In the genomic region with DNA sequence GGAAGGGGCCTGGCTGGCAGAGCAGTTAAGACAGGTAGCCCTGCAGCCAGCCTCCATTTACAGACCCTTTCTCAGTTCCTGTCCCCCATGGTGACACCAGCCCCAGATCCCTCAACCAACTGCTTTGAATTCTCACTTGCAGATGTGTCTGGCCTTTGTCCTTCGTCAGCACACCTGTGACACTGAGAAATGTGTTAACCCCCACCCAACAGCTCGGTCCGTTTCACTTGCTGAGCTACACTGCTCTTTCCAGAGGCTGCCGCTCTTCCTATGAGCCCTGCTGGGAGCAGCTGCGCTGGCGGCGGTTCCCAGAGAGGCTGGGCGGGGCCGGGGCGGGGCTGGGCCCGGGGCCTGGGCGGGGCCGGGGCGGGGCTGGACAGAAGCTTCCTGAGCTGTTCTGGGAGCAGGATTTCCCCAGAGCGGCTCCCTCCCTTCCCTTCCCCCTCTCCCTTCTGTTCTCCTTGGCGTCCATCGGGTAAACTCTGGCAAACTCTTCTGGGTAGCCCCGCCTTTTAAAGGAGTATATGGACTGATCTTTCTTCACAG, we compare ENCODE assay signal across 8 mouse cellular contexts.
DNase-seq lines count a peak whose midpoint lies in the region; ATAC-seq and TF ChIP-seq lines count a peak whose summit lies in the region.

No protein-coding gene starts in this region.

- TF ChIP-seq RAD21 in CH12.LX (IDR thresholded peaks at IDR 0.05; ENCODE audit: low read depth, low read length) = no peak

- ATAC-seq in embryonic facial prominence, embryonic 13.5 days (ENCODE audit: insufficient number of reproducible peaks, insufficient read depth, low FRiP score, low TSS enrichment, low read depth) = peak; percentile 88
- peak; percentile 90 for ATAC-seq in liver, postnatal 0 days
- peak; percentile 92 for ATAC-seq in neural tube, embryonic 12.5 days (ENCODE audit: low FRiP score, low read depth)

- DNase-seq in CH12.LX (ENCODE audit: extremely low read depth) = peak; percentile 79
- DNase-seq in adrenal gland, postnatal 14 days = peak; percentile 89
- DNase-seq in heart, adult 9 months (ENCODE audit: low spot score in 2 of 2) = peak; percentile 86
- peak; percentile 67 for DNase-seq in kidney, adult 18-20 months
- DNase-seq in liver, postnatal 0 days = peak; percentile 91
- peak; percentile 68 for DNase-seq in thymus, adult 2 months

- peak overlapping the region; percentile 62 for H3K4me2 ChIP-seq in CH12.LX (ENCODE audit: insufficient read depth, low read depth, poor library complexity, severe bottlenecking)
- peak overlapping the region; percentile 67 for H3K4me2 ChIP-seq in embryonic facial prominence, embryonic 13.5 days
- H3K4me2 ChIP-seq in liver, postnatal 0 days (ENCODE audit: low read depth, low read length) = peak overlapping the region; percentile 67
- H3K4me2 ChIP-seq in neural tube, embryonic 12.5 days (replicated peaks) = peak overlapping the region; percentile 56

- in situ Hi-C loops in CH12.LX (cut with MboI; ENCODE audit: low pct_ligation_motif_present, low pct_unique_long_range_greater_than_20kb, low sequenced_read_pairs) = loop anchor here (5.0 to 10.0 kb wide), 2 partner anchors 79 to 117 kb away; no protein-coding TSS in a partner anchor

- no peaks in the 10 kb centered on the region for H3K9me3 ChIP-seq in CH12.LX (replicated peaks; ENCODE audit: low read length)
- no peaks in the 10 kb centered on the region for H3K9me3 ChIP-seq in embryonic facial prominence, embryonic 13.5 days
- no peaks in the 10 kb centered on the region for H3K9me3 ChIP-seq in liver, postnatal 0 days (ENCODE audit: low read length)
- H3K9me3 ChIP-seq in neural tube, embryonic 12.5 days = no peaks in the 10 kb centered on the region

- peaks cover under 1 to 51% of the 10 kb centered on the region in 2 experiments for H3K36me3 ChIP-seq in CH12.LX (replicated peaks in 1 of 2; ENCODE audit: control insufficient read depth in 1 of 2, insufficient read depth in 1 of 2, low read length in 1 of 2)
- no peaks in the 10 kb centered on the region; the same call in 1 of the 2 replicates for H3K36me3 ChIP-seq in embryonic facial prominence, embryonic 13.5 days
- 0 out of 2 replicates have a peak, but pooled peaks cover 1% of the 10 kb centered on the region for H3K36me3 ChIP-seq in liver, postnatal 0 days (replicated peaks; ENCODE audit: insufficient read depth, low read length)
- no peaks in the 10 kb centered on the region; the same call in 1 of the 2 replicates for H3K36me3 ChIP-seq in neural tube, embryonic 12.5 days
- no peaks in the 10 kb centered on the region for H3K36me3 ChIP-seq in thymus, adult 2 months (ENCODE audit: control insufficient read depth, insufficient read depth, low read length)

- no peaks in the 10 kb centered on the region for H3K79me2 ChIP-seq in CH12.LX (replicated peaks; ENCODE audit: control insufficient read depth, extremely low read depth, insufficient read depth, poor library complexity, severe bottlenecking)

- peaks cover 10 to 67% of the 10 kb centered on the region in 2 experiments for H3K4me1 ChIP-seq in CH12.LX (ENCODE audit: control insufficient read depth in 1 of 2, insufficient read depth in 2 of 2)
- H3K4me1 ChIP-seq in embryonic facial prominence, embryonic 13.5 days = peaks cover 46% of the 10 kb centered on the region
- peaks cover 26% of the 10 kb centered on the region for H3K4me1 ChIP-seq in liver, postnatal 0 days (ENCODE audit: insufficient read depth)
- peaks cover 55% of the 10 kb centered on the region for H3K4me1 ChIP-seq in neural tube, embryonic 12.5 days
- peaks cover 58% of the 10 kb centered on the region for H3K4me1 ChIP-seq in thymus, adult 2 months (replicated peaks; ENCODE audit: control insufficient read depth, insufficient read depth, low read length)

- TF ChIP-seq CTCF in CH12.LX (conservative IDR thresholded peaks at IDR 0.05 in 1 of 2, IDR thresholded peaks at IDR 0.05 in 1 of 2; ENCODE audit: low read depth in 2 of 2, low read length in 2 of 2) = no peak
- no peak for TF ChIP-seq CTCF in liver, postnatal 0 days (IDR thresholded peaks at IDR 0.05; ENCODE audit: low read depth)
- TF ChIP-seq CTCF in thymus, adult 2 months (IDR thresholded peaks at IDR 0.05; ENCODE audit: borderline replicate concordance, control insufficient read depth, extremely low read depth, insufficient read depth, low read length, poor library complexity) = 0 out of 2 replicates have a peak, but pooled peaks have one; percentile 12

- TF ChIP-seq EP300 in CH12.LX (IDR thresholded peaks at IDR 0.05; ENCODE audit: low read length) = peak; percentile 72
- no peak for TF ChIP-seq EP300 in liver, postnatal 0 days (IDR thresholded peaks at IDR 0.05; ENCODE audit: low read depth)

- WGBS in embryonic facial prominence, embryonic 13.5 days = under 1% methylated on average over 18 of the region's 18 CpGs
- WGBS in liver, postnatal 0 days (ENCODE audit: insufficient replicate concordance) = 2% methylated on average over 18 of the region's 18 CpGs
- WGBS in neural tube, embryonic 12.5 days = under 1% methylated on average over 18 of the region's 18 CpGs
- 4% methylated on average over 18 of the region's 18 CpGs for WGBS in thymus, adult 2 months

- dilution Hi-C loops in CH12.LX (cut with MboI; ENCODE audit: extremely low pct_ligation_motif_present, extremely low pct_unique_long_range_greater_than_20kb, low sequenced_read_pairs) = no loop called here

- 0 out of 2 replicates have a peak overlapping the region, but pooled peaks have one; percentile 4 for H3K27ac ChIP-seq in CH12.LX (ENCODE audit: insufficient read depth, low read depth)
- peak overlapping the region; percentile 83 for H3K27ac ChIP-seq in embryonic facial prominence, embryonic 13.5 days
- H3K27ac ChIP-seq in liver, postnatal 0 days (ENCODE audit: low read depth) = peak overlapping the region; percentile 80
- peak overlapping the region; percentile 92 for H3K27ac ChIP-seq in neural tube, embryonic 12.5 days
- peak overlapping the region; percentile 95 for H3K27ac ChIP-seq in thymus, adult 2 months (ENCODE audit: control insufficient read depth, insufficient read depth, low read length)

- no peak overlapping the region for H3K9ac ChIP-seq in CH12.LX (ENCODE audit: insufficient read depth, low read depth)
- peak overlapping the region; percentile 32 for H3K9ac ChIP-seq in embryonic facial prominence, embryonic 13.5 days
- peak overlapping the region; percentile 48; the same call in 1 of the 2 replicates for H3K9ac ChIP-seq in liver, postnatal 0 days (replicated peaks)
- H3K9ac ChIP-seq in neural tube, embryonic 12.5 days = peak overlapping the region; percentile 44

- peak overlapping the region; percentile 17 to 34 (median 23) for H3K4me3 ChIP-seq in CH12.LX (replicated peaks in 1 of 3; ENCODE audit: low read depth in 2 of 3, low read length in 2 of 3, poor library complexity in 1 of 3)
- H3K4me3 ChIP-seq in embryonic facial prominence, embryonic 13.5 days = peak overlapping the region; percentile 36
- H3K4me3 ChIP-seq in liver, postnatal 0 days (ENCODE audit: low read depth, low read length) = peak overlapping the region; percentile 25; the same call in 1 of the 2 replicates
- peak overlapping the region; percentile 18; the same call in 1 of the 2 replicates for H3K4me3 ChIP-seq in neural tube, embryonic 12.5 days
- H3K4me3 ChIP-seq in thymus, adult 2 months (ENCODE audit: control insufficient read depth, insufficient read depth, low read length) = peak overlapping the region; percentile 35

- H3K27me3 ChIP-seq in CH12.LX (replicated peaks) = no peaks in the 10 kb centered on the region
- no peaks in the 10 kb centered on the region for H3K27me3 ChIP-seq in embryonic facial prominence, embryonic 13.5 days
- no peaks in the 10 kb centered on the region for H3K27me3 ChIP-seq in liver, postnatal 0 days (ENCODE audit: insufficient read depth, low read length)
- no peaks in the 10 kb centered on the region for H3K27me3 ChIP-seq in neural tube, embryonic 12.5 days (replicated peaks)
- H3K27me3 ChIP-seq in thymus, adult 2 months (ENCODE audit: control insufficient read depth, insufficient read depth, low read length) = no peaks in the 10 kb centered on the region

- TF ChIP-seq POLR2A in CH12.LX (IDR thresholded peaks at IDR 0.05; ENCODE audit: low read depth, low read length) = no peak
- TF ChIP-seq POLR2A in thymus, adult 2 months (IDR thresholded peaks at IDR 0.05; ENCODE audit: control insufficient read depth, extremely low read depth, insufficient read depth, low read length, poor library complexity) = peak; percentile 72

TF ChIP-seq in CH12.LX, 34 proteins besides CTCF, POLR2A, EP300 and RAD21:
- TF ChIP-seq MAX (IDR thresholded peaks at IDR 0.05; ENCODE audit: low read length) (no peak), TCF12 (IDR thresholded peaks at IDR 0.05; ENCODE audit: low read depth, low read length) (peak; percentile 71), SIN3A (IDR thresholded peaks at IDR 0.05; ENCODE audit: low read length) (peak; percentile 56; the same call in 1 of the 2 replicates), IRF4 (IDR thresholded peaks at IDR 0.05; ENCODE audit: low read depth, low read length) (peak; percentile 65), ELF1 (IDR thresholded peaks at IDR 0.05; ENCODE audit: low read depth, low read length) (peak; percentile 11; the same call in 1 of the 2 replicates), E2F4 (IDR thresholded peaks at IDR 0.05; ENCODE audit: insufficient replicate concordance, low read depth, low read length) (no peak), ETS1 (conservative IDR thresholded peaks at IDR 0.05; ENCODE audit: low read depth, low read length) (peak; percentile 58), CHD2 (IDR thresholded peaks at IDR 0.05; ENCODE audit: low read length) (peak; percentile 32; the same call in 1 of the 2 replicates)

Comparison
In these comparisons a context has a peak if more than half of its experiments do, and no peak if none do; other contexts are left out.
1. Peak in every context shown above with its lines: DNase-seq, ATAC-seq, H3K4me3 ChIP-seq and H3K27ac ChIP-seq.
2. H3K27ac ChIP-seq: peak in every context shown above with its lines; median percentile 95 in thymus, adult 2 months; 92 in neural tube, embryonic 12.5 days; 83 in embryonic facial prominence, embryonic 13.5 days; 80 in liver, postnatal 0 days; 4 in CH12.LX.